Mouse (Mus musculus): ENCODE measurements around the gene Mtr. TPM values are rescaled to one million over a fixed set of nuclear protein-coding genes. Genes with fewer than 3 reads are reported as not detected.
"Not testable (repeated sequence)": the region's sequence is repeated elsewhere in the genome, so short reads cannot be mapped to it uniquely, and the experiment has no call there.

Gene Mtr
- total RNA-seq, 1 experiment from 2014 or later: 19.4 TPM

DNA sequence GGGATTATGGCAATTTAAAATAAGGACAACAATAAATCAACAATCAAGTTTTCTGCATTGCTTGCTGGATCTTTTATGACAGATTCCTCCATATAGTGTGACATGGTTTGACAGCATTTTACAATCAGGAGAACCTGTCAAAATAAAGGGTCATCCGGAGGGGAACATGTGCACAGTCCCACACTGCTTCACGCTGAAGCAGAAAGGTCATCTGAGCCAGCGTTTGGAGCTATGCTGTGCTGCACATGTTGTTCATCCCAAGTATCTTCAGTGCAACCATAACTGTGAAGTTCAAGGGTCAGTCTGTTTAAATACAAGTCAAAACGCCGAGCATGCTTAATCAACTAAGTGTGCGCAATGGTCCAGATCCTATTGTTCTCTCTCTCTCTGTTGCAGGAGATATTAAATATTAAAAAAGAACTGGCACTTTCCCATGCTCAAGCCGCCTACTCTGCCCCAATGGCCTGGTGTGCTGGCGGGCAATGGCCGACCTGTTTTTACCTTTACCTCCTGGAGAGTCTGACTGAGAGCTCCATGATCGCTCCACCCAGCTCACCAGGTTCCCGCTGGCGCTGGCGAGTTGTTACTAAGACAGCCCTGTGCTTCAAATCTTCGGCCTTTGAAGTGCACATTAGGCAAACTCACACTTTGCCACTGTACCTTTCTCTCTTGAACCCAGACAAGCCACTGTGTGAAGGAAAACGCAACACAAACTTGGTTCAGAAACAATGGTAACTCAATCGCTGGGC lies 81.8 kb downstream of the Mtr start:
- ATAC-seq (ENCODE audit: extremely low read depth, insufficient number of reproducible peaks, low FRiP score, poor library complexity, severe bottlenecking): no peak

DNA sequence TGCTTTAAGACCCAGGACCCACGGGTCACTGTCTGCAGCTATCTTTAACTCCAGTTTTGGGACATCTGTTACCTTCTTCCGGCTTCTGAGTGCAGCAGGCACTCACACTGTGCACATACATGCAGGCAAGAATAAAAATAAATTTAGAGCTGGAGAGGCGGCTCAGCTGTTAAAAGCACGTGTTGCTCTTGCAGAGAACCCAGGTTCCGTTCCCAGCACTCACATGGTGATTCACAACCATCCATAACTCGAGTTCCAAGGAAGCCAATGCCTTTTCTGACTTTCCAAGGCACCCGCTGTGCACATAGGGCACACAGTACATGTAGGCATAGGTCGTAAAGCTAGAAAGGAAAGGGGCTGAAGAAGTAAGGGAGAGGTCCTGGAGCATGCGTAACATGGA lies 90.6 kb downstream of the Mtr start:
- no peak for ATAC-seq (ENCODE audit: extremely low read depth, insufficient number of reproducible peaks, low FRiP score, poor library complexity, severe bottlenecking)

DNA sequence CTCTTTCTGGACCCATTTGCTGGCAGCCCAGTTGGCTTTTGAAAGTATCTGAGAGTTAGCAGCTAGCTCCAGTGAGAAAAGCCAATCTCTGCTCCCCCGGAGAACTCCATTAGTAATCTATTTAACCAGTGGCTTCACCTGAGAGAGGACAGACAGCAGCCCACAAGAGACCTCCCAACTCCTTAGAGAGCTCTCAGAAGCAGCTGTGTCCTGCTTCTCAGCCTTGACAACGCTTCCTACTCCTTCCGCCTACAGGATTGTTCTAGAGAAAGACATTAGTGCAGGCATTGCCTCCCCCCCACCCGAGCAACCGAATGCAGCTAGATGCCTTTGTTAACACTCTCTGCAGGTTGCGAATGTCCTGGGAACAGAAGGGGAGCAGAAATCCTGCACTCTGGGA lies 91.5 kb downstream of the Mtr start:
- no peak for ATAC-seq (ENCODE audit: extremely low read depth, insufficient number of reproducible peaks, low FRiP score, poor library complexity, severe bottlenecking)

- ATAC-seq (ENCODE audit: extremely low read depth, insufficient number of reproducible peaks, low FRiP score, poor library complexity, severe bottlenecking): no peak
Measured at GRCm38 (mm10) chr13:12165461-12166058, 92.4 kb downstream of the Mtr start.

DNA sequence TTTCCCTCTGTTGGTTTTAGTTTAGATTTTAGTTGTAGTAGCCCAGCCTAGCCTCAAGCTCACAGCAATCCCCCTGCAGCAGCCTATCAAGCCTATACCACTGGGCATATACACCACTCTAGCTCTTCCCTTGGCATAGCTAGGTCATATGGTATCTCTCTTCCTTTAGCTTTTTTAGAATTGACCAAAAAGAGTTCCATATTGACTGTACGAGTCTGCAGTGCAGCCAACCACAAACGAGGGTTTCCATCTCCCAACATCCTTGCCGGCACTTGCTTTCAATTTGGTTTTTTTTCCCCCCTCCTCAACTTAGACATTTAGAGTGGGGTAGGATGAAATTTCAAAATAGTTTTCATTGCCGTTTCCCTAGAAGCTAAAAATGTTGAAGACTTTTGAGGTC lies 95.5 kb downstream of the Mtr start:
- no peak for ATAC-seq (ENCODE audit: extremely low read depth, insufficient number of reproducible peaks, low FRiP score, poor library complexity, severe bottlenecking)

DNA sequence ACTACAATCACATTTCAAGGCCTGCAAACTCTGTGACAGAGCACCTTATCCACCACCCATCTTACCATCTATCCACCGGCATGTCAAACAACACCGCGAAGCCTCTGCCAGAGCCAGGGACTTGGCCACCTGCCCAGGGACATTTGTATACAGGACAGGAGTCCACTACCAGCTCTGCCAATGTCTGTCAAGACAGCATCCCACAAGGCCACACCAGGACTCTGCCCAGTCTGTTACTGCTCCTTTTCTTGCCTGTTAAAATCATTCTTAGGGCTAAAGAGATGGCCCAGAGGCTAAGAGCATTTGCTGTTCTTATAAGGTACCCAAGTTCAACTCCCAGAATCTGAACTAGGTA lies 97.8 kb downstream of the Mtr start:
- ATAC-seq (ENCODE audit: extremely low read depth, insufficient number of reproducible peaks, low FRiP score, poor library complexity, severe bottlenecking): no peak

- no peak for ATAC-seq (ENCODE audit: extremely low read depth, insufficient number of reproducible peaks, low FRiP score, poor library complexity, severe bottlenecking)
Measured at GRCm38 (mm10) chr13:12159288-12160120, 98.4 kb downstream of the Mtr start.

DNA sequence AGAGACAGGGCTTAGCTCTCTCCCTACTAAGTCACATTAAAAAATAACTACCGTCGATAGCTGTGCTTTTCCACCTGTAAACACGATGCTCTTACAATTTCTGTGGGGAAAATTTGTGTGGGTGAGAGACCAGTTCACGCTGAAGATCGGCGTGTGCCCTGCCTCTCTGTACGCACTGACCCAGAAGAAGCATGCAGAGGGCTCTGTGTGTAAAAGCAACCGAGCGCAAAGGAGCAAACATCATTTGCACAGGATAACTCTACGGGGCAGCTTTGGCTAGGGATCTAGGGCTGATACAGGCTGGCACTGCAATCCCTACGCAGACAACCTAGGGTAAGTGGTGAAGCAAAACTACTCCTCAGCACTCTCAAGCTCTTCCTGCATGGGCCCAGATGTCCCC lies 104.0 kb downstream of the Mtr start:
- ATAC-seq (ENCODE audit: extremely low read depth, insufficient number of reproducible peaks, low FRiP score, poor library complexity, severe bottlenecking): no peak

DNA sequence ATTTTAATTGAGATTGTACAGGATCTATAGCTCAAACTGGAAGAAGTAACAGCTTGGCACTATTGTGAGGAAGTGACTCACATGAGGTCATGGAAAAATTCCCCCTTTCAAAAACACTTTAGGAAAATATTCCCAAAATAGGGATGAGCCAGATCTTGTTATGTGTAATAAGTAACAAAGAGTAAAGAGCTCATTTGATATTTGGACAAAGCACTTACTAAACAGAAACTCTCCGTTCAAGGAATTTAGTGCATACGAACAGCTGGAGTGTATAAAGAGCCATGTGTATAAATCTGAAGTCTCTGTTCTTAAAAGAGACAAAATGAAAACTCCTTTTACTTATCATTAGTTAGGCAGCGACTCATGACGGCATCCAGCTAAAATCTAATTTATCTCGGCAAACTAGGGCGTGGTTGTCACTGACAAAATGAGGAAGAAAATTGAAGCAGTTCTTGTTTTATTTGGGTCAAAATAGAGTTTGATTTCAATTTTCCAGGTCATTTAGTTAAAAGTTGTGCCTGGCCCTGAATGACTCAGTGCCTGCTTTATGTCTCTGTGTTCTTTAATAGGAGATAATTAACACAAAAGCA lies 110.9 kb downstream of the Mtr start:
- no peak for ATAC-seq (ENCODE audit: extremely low read depth, insufficient number of reproducible peaks, low FRiP score, poor library complexity, severe bottlenecking)

DNA sequence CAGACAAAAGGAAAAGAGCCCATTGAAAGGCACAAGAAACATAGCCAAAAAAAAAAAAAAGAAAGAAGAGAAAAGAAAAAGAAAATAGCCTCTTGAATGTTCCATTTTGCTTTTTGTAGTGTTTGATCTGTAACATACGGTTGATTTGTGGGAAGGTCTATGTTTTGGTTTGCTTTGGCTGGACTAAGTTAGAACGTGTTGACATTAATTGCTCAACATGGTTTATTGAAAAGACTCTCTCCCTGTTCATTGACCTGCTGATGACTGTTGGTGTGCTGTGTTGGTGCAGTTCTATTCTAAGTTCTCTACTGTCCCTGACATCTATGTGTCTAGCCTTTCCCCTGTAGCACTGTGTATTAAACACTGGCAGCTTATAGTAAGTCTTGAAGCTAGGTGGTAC lies 111.5 kb downstream of the Mtr start:
- ATAC-seq (ENCODE audit: extremely low read depth, insufficient number of reproducible peaks, low FRiP score, poor library complexity, severe bottlenecking): no peak

- ATAC-seq (ENCODE audit: extremely low read depth, insufficient number of reproducible peaks, low FRiP score, poor library complexity, severe bottlenecking): no peak
Measured at GRCm38 (mm10) chr13:12143347-12143746, 114.6 kb downstream of the Mtr start.

DNA sequence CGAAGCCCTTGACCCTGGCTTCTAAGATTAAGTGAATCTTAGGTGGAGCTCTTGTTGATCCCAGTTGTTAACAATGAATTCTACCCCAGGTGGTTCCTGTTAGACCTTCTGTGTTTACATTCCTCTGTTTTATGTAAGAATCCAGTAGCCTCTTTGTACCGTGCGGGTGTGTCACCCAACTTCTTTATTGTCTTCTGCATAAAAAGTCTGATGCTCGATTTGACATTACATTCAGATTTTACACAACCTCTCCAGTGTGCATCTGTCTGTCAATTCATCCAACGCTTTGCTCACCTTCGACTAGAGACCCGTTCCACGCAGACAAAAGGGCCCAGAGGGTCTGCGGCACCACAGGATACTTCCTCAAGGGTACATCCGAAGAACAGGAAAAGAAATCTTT lies 121.5 kb downstream of the Mtr start:
- not testable (repeated sequence) for ATAC-seq (ENCODE audit: extremely low read depth, insufficient number of reproducible peaks, low FRiP score, poor library complexity, severe bottlenecking)

GRCm38 (mm10) chr13:12133549-12133948 lies 124.4 kb downstream of the Mtr start:
- no peak for ATAC-seq (ENCODE audit: extremely low read depth, insufficient number of reproducible peaks, low FRiP score, poor library complexity, severe bottlenecking)

Other genes starting within 250 kb of the Mtr start
- gene Ryr2, start 151.2 kb downstream of the Mtr start, total RNA-seq (2017): 3.2 and 3.8 TPM in 2 replicates
- gene Actn2, start 82.6 kb upstream of the Mtr start, total RNA-seq (2017): 0.70 and 1.5 TPM in 2 replicates
- 50.9 and 71.2 TPM in 2 replicates for gene Heatr1, start 136.9 kb upstream of the Mtr start, total RNA-seq (2017)
- 130 and 160 TPM in 2 replicates for gene Lgals8, start 206.8 kb upstream of the Mtr start, total RNA-seq (2017)

All from neutrophil, adult 5-6 weeks (primary cell).